Mouse (Mus musculus) lung, adult 2 months (tissue): ENCODE measurements around the gene Dzip1l.
"Not testable (repeated sequence)": the region's sequence is repeated elsewhere in the genome, so short reads cannot be mapped to it uniquely, and the experiment has no call there.

ENCODE experiments used
- CTCF ChIP-seq: fragments of 200-500 bp; IDR thresholded peaks from 2 replicates; pipeline ENCODE4 v1.5.1; 2011; ENCODE audit warnings: mild to moderate bottlenecking, low read length, control low read depth; ENCODE audit not compliant: insufficient read depth
- POLR2A ChIP-seq: fragments of 200-500 bp; IDR thresholded peaks from 2 replicates; pipeline ENCODE4 v1.6.1; 2011; ENCODE audit warnings: low read depth, mild to moderate bottlenecking, control low read depth, low read length, borderline replicate concordance; ENCODE audit errors: extremely low read depth

GRCm38 (mm10) chr9:99599127-99599526 lies 30.2 kb upstream of the Dzip1l start:
- TF ChIP-seq POLR2A, CTCF: not testable (repeated sequence)
